Mouse (Mus musculus) mature B cell (primary cell): ENCODE results near the gene Ubxn11.

Experiments used
- in situ Hi-C: fragments of 300-500 bp; cut with MboI; formaldehyde crosslinking; loops from 2 replicates; pipeline ENCODE4 v1.14.3; 2019

Ubxn11 gene

GRCm38 (mm10) chr4:134101979-134102741 lies at the start of gene Ubxn11:
Gene Ubxn11, plus strand, starts transcription at chr4:134102570.
- in situ Hi-C loops, result no loop called here

- in situ Hi-C loops, result no loop called here
Measured at GRCm38 (mm10) chr4:134053538-134053937, 48.8 kb upstream of the Ubxn11 start, which contains the start of gene Zfp683. Gene Zfp683, plus strand, starts transcription at chr4:134053838.

- in situ Hi-C loops, result no loop called here
Measured at GRCm38 (mm10) chr4:134058166-134058715, 44.1 kb upstream of the Ubxn11 start.

- in situ Hi-C loops, result no loop called here
Measured at GRCm38 (mm10) chr4:134058908-134059307, 43.5 kb upstream of the Ubxn11 start.

- in situ Hi-C loops, result no loop called here
Measured at GRCm38 (mm10) chr4:134060135-134060865, 42.1 kb upstream of the Ubxn11 start, which contains the start of gene Crybg2. Gene Crybg2, plus strand, starts transcription at chr4:134060815.

GRCm38 (mm10) chr4:134061166-134061830 lies 41.1 kb upstream of the Ubxn11 start:
- in situ Hi-C loops, result no loop called here

GRCm38 (mm10) chr4:134061944-134062446 lies 40.4 kb upstream of the Ubxn11 start:
- in situ Hi-C loops, result no loop called here

- in situ Hi-C loops, result no loop called here
Measured at GRCm38 (mm10) chr4:134062561-134062960, 39.8 kb upstream of the Ubxn11 start.

- in situ Hi-C loops, result no loop called here
Measured at GRCm38 (mm10) chr4:134065431-134066004, 36.9 kb upstream of the Ubxn11 start.

- in situ Hi-C loops, result no loop called here
Measured at GRCm38 (mm10) chr4:134067383-134067782, 35.0 kb upstream of the Ubxn11 start.

GRCm38 (mm10) chr4:134067833-134068544 lies 34.4 kb upstream of the Ubxn11 start:
- in situ Hi-C loops, result no loop called here

GRCm38 (mm10) chr4:134068793-134069580 lies 33.4 kb upstream of the Ubxn11 start:
- in situ Hi-C loops, result no loop called here

- in situ Hi-C loops, result no loop called here
Measured at GRCm38 (mm10) chr4:134078694-134079093, 23.7 kb upstream of the Ubxn11 start.

- in situ Hi-C loops, result no loop called here
Measured at GRCm38 (mm10) chr4:134080674-134081073, 21.7 kb upstream of the Ubxn11 start.

GRCm38 (mm10) chr4:134081730-134082386 lies 20.5 kb upstream of the Ubxn11 start:
- in situ Hi-C loops, result no loop called here

GRCm38 (mm10) chr4:134082460-134082859 lies 19.9 kb upstream of the Ubxn11 start:
- in situ Hi-C loops, result no loop called here

- in situ Hi-C loops, result no loop called here
Measured at GRCm38 (mm10) chr4:134084999-134085398, 17.4 kb upstream of the Ubxn11 start.

GRCm38 (mm10) chr4:134087412-134087811 lies 15.0 kb upstream of the Ubxn11 start:
- in situ Hi-C loops, result no loop called here

GRCm38 (mm10) chr4:134089029-134089428 lies 13.3 kb upstream of the Ubxn11 start:
- in situ Hi-C loops, result no loop called here
